Mouse (Mus musculus) splenic B cell, adult 2 months (primary cell): Measurements from ENCODE around the gene Plcb4.

Experiments
- DNase-seq: peaks from one replicate; pipeline ENCODE4 v3.0.0-alpha.2; 2011; ENCODE audit warnings: low read depth, low spot score
- H3K27me3 ChIP-seq: 2 replicates; pipeline ENCODE4 v1.6.1; 2012; ENCODE audit warnings: mild to moderate bottlenecking, low read length, moderate library complexity, mixed read lengths; ENCODE audit not compliant: control insufficient read depth, poor library complexity, insufficient read depth, severe bottlenecking
- H3K36me3 ChIP-seq: 2 replicates; pipeline ENCODE4 v1.6.1; 2012; ENCODE audit warnings: mild to moderate bottlenecking, low read length, moderate library complexity, mixed read lengths; ENCODE audit not compliant: control insufficient read depth, poor library complexity, insufficient read depth, severe bottlenecking

Gene Plcb4

DNA sequence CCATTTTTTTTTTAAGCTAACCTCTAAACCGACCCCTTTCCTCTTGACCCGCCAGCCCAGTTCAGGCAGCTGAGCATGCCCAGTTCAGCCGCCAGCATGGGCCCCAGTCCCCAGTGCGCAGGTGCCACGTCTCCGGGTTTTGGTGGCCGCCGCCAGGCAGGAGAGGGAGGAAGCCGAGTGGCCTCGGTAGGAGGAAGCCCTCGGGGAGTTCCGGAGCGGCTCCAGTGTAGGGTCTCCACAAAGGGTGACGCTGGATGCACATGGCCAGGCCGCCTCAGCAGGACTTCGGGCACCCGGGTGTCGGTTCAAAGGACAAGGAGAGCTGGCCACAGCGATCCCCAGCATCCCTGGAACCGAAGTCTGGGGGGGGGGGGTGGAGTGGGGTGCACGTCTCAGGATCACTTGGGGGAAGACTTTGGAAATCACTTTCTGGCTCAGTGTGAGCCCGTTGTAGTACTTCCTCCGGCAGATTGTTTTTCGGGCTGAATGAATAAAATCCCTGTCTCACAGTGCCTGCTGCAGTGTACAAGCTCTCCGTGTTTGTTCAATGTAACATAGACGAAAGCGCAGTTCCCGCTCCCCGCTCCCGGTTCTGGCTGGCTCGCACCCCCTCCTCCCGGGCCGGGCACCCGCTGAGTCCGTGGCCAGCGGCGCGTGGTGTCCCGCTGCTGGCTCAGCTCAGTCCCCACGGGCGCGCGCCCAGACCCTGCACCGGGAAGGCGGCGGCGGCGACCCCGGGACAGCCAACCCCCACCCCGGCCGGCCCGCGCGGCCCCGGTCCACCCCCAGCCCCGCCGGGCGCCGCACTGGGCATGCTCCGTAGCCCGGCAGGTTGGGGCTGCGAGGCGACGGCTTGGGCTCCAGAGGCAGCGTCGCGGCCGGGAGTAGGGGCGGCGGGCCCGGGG lies at the start of gene Plcb4:
TSS of gene Plcb4 (plus strand) at position 526 of the 905 bp plus-strand sequence.
- Histone ChIP-seq H3K27me3 (no peaks in the 10 kb centered on the region; the same call in 1 of the 2 replicates), H3K36me3 (no peaks in the 10 kb centered on the region)
- peak; percentile 17 for DNase-seq

DNA sequence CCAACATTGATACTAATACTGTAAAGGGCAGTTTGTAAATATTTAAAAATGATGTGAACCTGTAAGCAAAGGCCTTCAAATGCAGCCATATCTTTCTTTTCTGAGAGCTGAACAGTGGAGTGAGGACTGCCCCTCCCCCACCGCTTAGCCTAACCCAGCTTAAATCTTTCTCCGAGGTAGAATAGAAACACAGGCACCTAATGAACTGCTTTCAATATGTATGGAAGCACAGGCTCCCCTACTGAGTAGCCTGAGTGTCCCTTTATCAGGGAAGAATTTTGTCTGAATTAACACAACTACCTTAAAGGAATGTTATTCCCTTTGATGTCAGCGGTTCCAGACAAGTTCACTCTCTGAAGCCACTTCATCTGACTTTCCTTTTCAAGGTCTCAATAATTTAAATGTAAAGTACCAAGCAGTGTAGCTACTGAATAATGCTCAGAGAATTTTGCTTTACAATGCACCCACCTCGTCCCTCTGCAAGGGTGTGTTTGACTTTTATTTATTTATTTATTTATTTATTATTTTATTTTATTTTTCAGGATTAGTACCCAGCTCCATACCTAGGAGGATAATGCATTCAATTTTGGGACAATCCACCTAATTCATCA lies 44.1 kb upstream of the Plcb4 start:
- Histone ChIP-seq H3K36me3 (no peaks in the 10 kb centered on the region), H3K27me3 (no peaks in the 10 kb centered on the region)
- no peak for DNase-seq

DNA sequence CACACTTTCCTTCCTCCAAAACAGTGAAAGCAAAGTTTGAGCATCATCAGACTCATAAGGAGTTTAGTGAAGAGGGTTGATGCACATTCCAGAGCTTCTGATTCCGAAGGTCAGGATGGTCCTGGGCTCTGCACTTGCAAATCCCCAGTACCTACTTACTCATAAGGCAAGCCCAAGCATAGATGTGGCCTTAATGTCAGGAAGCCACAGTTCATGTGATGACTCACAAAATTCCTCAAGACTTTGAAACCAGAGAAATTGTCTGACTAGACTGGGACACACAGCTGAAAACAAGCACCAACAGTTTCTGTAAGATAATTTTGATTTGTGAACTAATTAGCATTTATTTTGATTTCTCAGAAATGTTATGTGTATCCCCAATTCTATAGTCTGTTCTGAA lies 42.7 kb upstream of the Plcb4 start:
- Histone ChIP-seq H3K27me3 (no peaks in the 10 kb centered on the region), H3K36me3 (no peaks in the 10 kb centered on the region)
- no peak for DNase-seq

DNA sequence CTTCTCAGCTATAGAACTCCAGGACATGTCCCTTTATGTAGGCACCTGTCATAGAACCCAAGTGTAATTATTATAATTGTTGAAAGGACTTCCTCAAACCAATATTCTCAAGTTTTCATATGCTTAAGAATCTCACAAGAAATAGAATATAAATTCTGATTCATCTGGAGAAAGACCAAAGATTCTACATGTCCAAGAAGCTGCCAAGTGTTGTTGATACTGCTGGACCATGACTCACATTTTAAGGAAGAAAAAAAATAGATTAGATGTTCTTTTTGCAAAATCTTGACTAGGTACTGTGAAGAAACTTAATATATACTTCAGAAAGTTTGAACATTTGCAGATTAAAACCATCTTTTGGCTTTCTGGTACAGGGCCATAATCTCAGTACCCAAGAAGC lies 40.3 kb upstream of the Plcb4 start:
- no peaks in the 10 kb centered on the region for H3K27me3 ChIP-seq
- no peak for DNase-seq
- no peaks in the 10 kb centered on the region for H3K36me3 ChIP-seq

DNA sequence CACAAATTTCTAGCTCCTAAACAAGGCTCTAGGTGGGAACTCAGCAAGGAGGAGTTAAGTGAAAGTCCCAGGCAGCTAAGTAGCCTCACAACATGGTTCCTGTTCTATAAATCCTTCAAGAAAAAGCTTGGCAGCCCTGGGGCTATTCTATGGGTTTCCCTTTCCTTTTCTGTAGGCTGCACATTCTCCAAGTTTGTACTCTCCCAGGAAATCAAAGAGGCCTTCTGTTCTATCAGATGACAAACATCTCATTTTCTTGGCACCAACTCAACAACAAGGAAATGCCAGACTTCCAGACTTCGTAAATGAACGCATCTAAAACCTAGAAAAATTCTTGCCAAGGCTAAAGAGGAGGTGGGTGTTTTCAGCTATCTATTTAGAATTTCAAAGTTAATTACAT lies 38.9 kb upstream of the Plcb4 start:
- no peak for DNase-seq
- Histone ChIP-seq H3K27me3 (no peaks in the 10 kb centered on the region), H3K36me3 (no peaks in the 10 kb centered on the region)

DNA sequence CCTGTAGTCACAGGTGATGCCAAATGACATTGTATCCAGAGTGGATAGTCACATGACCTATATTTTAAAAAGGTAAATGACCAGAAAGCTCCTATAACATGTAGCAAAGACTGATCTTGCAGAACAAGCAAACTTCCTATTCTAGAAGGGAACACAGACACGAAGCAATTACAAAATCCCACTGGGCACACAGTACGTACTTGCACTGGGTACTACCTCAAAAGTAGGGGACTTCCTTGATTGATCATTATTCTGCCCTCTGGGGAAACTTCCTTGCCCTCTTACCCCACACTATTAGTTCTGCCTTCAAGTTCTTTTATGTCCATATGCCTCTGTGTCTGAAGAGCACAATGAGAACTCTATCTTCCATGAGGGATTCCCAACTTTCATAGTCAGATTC lies 31.0 kb upstream of the Plcb4 start:
- no peak for DNase-seq
- H3K27me3 ChIP-seq: no peaks in the 10 kb centered on the region

DNA sequence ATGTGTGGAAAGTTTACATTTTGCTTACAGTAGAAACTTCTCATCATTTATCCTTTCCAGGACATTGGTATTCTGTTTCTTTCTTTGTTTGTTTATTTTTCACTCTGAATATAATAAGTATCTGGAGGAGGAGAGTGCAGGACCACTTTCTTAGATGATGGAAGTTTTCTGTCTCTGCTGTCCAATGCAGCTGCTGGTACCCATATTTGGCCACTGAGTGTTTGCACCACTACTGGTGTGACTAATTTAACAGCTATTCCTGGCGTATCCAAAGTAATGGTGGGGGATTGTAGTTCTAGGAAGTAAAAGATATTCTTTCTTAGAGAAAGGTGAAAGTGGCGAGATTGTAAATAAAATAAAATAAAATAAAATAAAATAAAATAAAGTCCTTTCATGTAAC lies 21.6 kb upstream of the Plcb4 start:
- H3K27me3 ChIP-seq: no peaks in the 10 kb centered on the region
- no peak for DNase-seq
- no peaks in the 10 kb centered on the region for H3K36me3 ChIP-seq

More for the DNA sequence above, 31.0 kb upstream of the Plcb4 start:
- H3K36me3 ChIP-seq: no peaks in the 10 kb centered on the region

DNA sequence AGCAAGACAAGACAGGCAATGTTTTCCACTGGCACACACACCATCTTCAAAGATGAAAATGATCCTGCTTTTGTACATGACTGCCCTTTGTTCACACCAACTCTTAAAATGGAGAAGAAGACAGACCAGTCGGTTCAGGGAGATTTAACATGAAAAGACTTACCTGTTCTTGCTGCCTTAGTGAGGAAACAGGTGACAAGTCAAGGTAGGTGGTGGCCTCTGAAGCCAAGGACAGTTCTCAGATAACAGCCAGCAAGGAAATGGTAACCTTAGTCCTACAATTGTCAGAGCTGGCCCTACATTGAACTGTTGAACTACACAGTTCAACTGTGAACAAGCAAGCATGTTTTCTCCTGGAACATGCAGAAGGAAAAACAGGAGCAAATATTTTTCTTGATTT lies 17.8 kb upstream of the Plcb4 start:
- Histone ChIP-seq H3K36me3 (no peaks in the 10 kb centered on the region), H3K27me3 (no peaks in the 10 kb centered on the region)
- DNase-seq: no peak

DNA sequence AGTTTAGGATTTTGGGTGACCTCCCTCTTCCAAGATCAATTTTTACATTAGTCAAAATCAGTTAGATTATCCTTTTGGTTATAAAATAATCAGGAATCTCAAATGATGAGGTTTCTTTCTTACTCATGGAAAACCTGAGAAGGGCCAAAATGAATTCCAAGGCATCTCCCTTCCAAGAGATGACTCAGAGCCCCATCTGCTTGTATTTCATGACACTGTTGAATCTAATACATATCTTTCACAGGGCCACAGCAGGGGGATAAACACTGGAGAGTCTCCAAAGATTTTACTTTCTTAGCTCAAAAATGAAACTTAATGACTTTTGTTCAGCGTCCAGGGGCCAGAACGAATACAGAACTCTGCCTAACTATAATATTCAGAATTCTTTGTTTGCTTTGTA lies 17.2 kb upstream of the Plcb4 start:
- Histone ChIP-seq H3K27me3 (no peaks in the 10 kb centered on the region), H3K36me3 (no peaks in the 10 kb centered on the region)
- no peak for DNase-seq

DNA sequence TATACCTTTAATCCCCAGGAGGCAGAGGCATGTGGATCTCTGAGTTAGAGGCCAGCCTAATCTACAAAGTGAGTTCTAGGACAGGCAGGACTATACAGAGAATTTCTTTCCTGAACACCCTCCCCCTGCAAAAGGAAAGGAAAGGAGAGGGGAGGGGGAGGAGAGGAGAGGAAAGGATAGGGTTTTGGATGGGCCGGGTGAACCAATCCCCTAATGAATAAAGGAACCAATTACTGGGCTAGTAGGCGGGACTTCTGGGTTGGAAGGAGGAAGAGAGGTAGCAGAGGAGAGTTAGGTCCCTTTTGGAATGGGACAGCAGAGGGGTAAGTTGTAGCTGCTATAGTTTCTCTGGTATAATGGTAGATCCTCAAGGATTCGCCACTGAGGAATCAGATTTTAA lies 12.6 kb upstream of the Plcb4 start:
- no peaks in the 10 kb centered on the region for H3K27me3 ChIP-seq
- no peak for DNase-seq
- H3K36me3 ChIP-seq: no peaks in the 10 kb centered on the region

DNA sequence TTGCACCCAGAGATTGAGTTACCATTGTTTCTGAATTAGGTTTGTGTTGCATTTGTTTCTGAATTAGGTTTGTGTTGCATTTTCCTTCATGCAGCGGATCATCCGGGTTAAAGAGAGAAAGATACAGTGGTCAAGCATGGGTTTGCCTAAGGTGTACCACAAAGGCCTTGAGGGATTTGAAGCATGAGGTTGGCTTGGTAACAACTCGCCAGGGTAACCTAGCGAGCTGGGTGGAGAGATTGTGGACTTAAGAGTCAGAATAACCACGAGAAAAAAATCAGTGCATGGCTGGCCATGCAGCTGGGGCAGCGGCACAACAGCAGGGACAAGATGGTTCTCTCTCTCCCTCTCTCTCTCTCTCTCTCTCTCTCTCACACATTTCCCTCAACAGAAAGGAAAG lies 12.2 kb upstream of the Plcb4 start:
- H3K36me3 ChIP-seq: no peaks in the 10 kb centered on the region
- DNase-seq: no peak
- no peaks in the 10 kb centered on the region for H3K27me3 ChIP-seq

DNA sequence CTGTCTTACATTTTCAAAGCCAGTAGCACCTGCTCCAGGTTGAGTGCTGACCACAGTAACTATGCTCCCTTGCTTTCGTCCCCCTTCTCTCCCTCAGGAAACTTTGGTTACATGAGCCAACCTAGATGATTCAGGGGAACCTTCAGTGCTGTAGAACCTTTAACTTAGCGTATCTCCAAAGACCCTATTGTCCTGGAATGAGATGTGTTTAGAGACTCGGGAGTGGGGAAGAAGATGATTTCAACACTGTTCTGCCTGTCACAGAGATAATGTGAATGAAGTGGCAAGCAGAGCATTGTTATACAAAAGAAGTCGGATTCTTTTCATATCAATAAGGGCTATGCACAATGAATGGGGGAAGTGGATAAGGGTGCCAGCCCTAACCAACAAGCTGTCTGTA lies 10.8 kb upstream of the Plcb4 start:
- no peak for DNase-seq
- Histone ChIP-seq H3K27me3 (no peaks in the 10 kb centered on the region), H3K36me3 (no peaks in the 10 kb centered on the region)

DNA sequence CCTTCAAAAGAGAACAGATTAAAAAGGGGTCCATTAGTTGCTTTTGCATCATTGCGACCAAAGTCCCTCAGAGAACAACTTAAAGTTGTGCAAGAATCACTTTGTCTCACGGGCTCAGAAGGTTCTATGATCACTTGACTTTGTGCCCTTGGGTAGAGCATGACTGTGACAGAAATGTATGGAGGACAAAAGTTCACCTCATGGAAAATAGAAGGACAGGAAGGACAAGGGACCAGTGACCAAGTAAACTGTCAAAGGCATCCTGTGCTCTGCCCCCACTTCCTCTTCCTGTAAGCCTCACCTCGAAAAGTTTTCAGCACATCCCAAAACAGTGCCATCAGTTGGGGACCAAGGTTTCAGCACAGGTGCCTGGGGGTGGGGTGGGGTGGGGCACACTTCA lies 7.9 kb upstream of the Plcb4 start:
- no peak for DNase-seq
- no peaks in the 10 kb centered on the region for H3K36me3 ChIP-seq
- H3K27me3 ChIP-seq: no peaks in the 10 kb centered on the region

DNA sequence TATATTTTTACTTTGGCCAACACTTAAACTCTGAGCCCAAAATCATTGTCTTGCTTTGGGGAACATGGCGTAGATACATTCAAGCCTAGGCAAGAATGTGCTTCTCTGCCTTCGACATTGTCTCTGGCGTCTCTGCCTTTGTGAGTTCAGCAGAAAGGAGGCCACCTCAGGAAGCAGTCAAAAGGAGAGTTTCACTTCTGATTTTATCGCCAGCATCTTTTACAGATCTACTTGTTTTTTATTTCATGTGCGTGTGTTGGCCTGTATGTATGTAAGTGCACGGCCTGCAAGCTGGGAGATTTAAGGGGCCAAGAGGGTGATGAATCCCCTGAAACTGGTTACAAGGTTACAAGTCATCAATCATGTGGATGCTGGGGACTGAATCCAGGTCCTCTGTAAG lies 6.8 kb upstream of the Plcb4 start:
- no peak for DNase-seq
- H3K27me3 ChIP-seq: no peaks in the 10 kb centered on the region

DNA sequence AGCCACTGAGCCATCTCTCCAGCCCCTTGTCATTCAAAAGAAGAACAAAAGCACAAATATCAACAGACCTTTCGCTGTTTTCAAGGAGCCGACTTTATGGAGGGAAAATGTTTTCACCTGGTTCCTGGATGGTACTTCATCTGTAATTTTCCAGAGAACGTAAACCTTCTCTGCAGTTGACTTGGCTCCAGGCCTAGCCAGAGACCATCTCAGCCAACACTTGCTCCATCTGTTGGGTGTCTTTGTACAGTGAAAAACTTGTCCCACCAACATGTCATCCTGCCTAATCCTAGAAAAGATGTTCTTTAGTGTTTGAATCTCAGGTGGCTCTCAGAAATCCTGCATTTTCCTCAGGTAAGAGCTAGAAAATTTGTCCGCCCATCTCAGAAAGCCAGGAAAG lies 6.4 kb upstream of the Plcb4 start:
- DNase-seq: no peak
- no peaks in the 10 kb centered on the region for H3K27me3 ChIP-seq
- no peaks in the 10 kb centered on the region for H3K36me3 ChIP-seq

More for the DNA sequence above, 6.8 kb upstream of the Plcb4 start:
- H3K36me3 ChIP-seq: no peaks in the 10 kb centered on the region
